Mouse (Mus musculus) E14TG2a.4 (cell line): ENCODE results near the gene Sfrp4.

Experiments used
- CTCF ChIP-seq: conservative IDR thresholded peaks from 2 replicates; pipeline ENCODE4 v1.5.1; 2014; ENCODE audit warnings: low read length
- POU5F1 ChIP-seq: IDR thresholded peaks from 2 replicates; pipeline ENCODE4 v1.6.1; 2014; ENCODE audit warnings: low read length, borderline replicate concordance

DNA sequence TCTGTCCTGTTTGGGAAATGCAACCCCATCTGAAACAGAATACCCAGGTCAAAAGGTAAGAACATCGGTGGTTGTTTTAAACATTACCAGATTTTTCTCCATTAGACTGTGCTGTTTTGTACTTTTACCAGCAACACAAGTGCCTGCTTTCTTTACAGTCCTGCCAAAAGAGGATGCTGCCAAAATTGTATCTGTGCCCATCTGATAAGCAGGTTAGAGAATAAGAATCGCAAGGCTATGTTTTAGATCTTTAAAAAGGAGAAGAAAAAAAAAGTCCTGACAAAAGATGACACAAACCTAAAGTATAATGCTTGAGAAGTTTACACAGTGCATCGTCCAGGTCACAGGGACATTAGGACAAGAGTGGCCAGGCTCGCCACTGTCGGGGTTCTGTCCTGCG lies 23.7 kb upstream of the Sfrp4 start:
- TF ChIP-seq CTCF: no peak
- no peak for TF ChIP-seq POU5F1
